Mouse (Mus musculus) heart, postnatal 0 days (tissue): ENCODE measurements around the gene Bend6.

Experiments
- CTCF ChIP-seq: IDR thresholded peaks from 2 replicates; pipeline ENCODE4 v1.5.1; 2016; ENCODE audit warnings: antibody characterized with exemption, control low read depth, low read depth
- EP300 ChIP-seq: IDR thresholded peaks from 2 replicates; pipeline ENCODE4 v1.6.1; 2016; ENCODE audit warnings: antibody characterized with exemption, low read depth

GRCm38 (mm10) chr1:33925283-33925682 lies 17.7 kb upstream of the Bend6 start:
- no peak for TF ChIP-seq CTCF
- no peak for TF ChIP-seq EP300
